Mouse (Mus musculus): ENCODE results near the gene Rtl10.

The Rtl10 gene

GRCm38 (mm10) chr16:18498558-18498990 lies at the start of gene Rtl10, which contains the start of gene Gnb1l:
TSS of gene Rtl10 (plus strand) at chr16:18498901.
TSS of gene Gnb1l (plus strand) at chr16:18498713.
- DNase-seq (ENCODE audit: low spot score): peak; percentile 96

GRCm38 (mm10) chr16:18449005-18449404 lies 49.7 kb upstream of the Rtl10 start:
- no peak for DNase-seq (ENCODE audit: low spot score)

GRCm38 (mm10) chr16:18451486-18452181 lies 47.1 kb upstream of the Rtl10 start:
- no peak for DNase-seq (ENCODE audit: low spot score)

- no peak for DNase-seq (ENCODE audit: low spot score)
Measured at GRCm38 (mm10) chr16:18452361-18452862, 46.3 kb upstream of the Rtl10 start.

- DNase-seq (ENCODE audit: low spot score): peak; percentile 56
Measured at GRCm38 (mm10) chr16:18453846-18454245, 44.9 kb upstream of the Rtl10 start.

- no peak for DNase-seq (ENCODE audit: low spot score)
Measured at GRCm38 (mm10) chr16:18455407-18455806, 43.3 kb upstream of the Rtl10 start.

- DNase-seq (ENCODE audit: low spot score): no peak
Measured at GRCm38 (mm10) chr16:18458661-18459060, 40.0 kb upstream of the Rtl10 start.

- peak; percentile 59 for DNase-seq (ENCODE audit: low spot score)
Measured at GRCm38 (mm10) chr16:18459335-18459954, 39.3 kb upstream of the Rtl10 start.

- DNase-seq (ENCODE audit: low spot score): peak; percentile 46
Measured at GRCm38 (mm10) chr16:18459955-18460370, 38.7 kb upstream of the Rtl10 start.

- no peak for DNase-seq (ENCODE audit: low spot score)
Measured at GRCm38 (mm10) chr16:18460826-18461225, 37.9 kb upstream of the Rtl10 start.

GRCm38 (mm10) chr16:18462031-18462430 lies 36.7 kb upstream of the Rtl10 start:
- no peak for DNase-seq (ENCODE audit: low spot score)

- DNase-seq (ENCODE audit: low spot score): no peak
Measured at GRCm38 (mm10) chr16:18462598-18462997, 36.1 kb upstream of the Rtl10 start.

- no peak for DNase-seq (ENCODE audit: low spot score)
Measured at GRCm38 (mm10) chr16:18464271-18464670, 34.4 kb upstream of the Rtl10 start.

- no peak for DNase-seq (ENCODE audit: low spot score)
Measured at GRCm38 (mm10) chr16:18470829-18471228, 27.9 kb upstream of the Rtl10 start.

- peak; percentile 58 for DNase-seq (ENCODE audit: low spot score)
Measured at GRCm38 (mm10) chr16:18471381-18471955, 27.2 kb upstream of the Rtl10 start.

- no peak for DNase-seq (ENCODE audit: low spot score)
Measured at GRCm38 (mm10) chr16:18471976-18472375, 26.7 kb upstream of the Rtl10 start.

GRCm38 (mm10) chr16:18472416-18472815 lies 26.3 kb upstream of the Rtl10 start:
- DNase-seq (ENCODE audit: low spot score): no peak

- DNase-seq (ENCODE audit: low spot score): no peak
Measured at GRCm38 (mm10) chr16:18472976-18473375, 25.7 kb upstream of the Rtl10 start.

- no peak for DNase-seq (ENCODE audit: low spot score)
Measured at GRCm38 (mm10) chr16:18474021-18474420, 24.7 kb upstream of the Rtl10 start.

GRCm38 (mm10) chr16:18477996-18478395 lies 20.7 kb upstream of the Rtl10 start:
- DNase-seq (ENCODE audit: low spot score): no peak

- no peak for DNase-seq (ENCODE audit: low spot score)
Measured at GRCm38 (mm10) chr16:18479667-18480066, 19.0 kb upstream of the Rtl10 start.

GRCm38 (mm10) chr16:18480933-18481485 lies 17.7 kb upstream of the Rtl10 start:
- no peak for DNase-seq (ENCODE audit: low spot score)

- DNase-seq (ENCODE audit: low spot score): no peak
Measured at GRCm38 (mm10) chr16:18482431-18482830, 16.3 kb upstream of the Rtl10 start.

Data from yolk sac, embryonic 10.5 days (tissue).